Mouse (Mus musculus): Measurements from ENCODE around the gene Hdhd5.

Hdhd5 gene

DNA sequence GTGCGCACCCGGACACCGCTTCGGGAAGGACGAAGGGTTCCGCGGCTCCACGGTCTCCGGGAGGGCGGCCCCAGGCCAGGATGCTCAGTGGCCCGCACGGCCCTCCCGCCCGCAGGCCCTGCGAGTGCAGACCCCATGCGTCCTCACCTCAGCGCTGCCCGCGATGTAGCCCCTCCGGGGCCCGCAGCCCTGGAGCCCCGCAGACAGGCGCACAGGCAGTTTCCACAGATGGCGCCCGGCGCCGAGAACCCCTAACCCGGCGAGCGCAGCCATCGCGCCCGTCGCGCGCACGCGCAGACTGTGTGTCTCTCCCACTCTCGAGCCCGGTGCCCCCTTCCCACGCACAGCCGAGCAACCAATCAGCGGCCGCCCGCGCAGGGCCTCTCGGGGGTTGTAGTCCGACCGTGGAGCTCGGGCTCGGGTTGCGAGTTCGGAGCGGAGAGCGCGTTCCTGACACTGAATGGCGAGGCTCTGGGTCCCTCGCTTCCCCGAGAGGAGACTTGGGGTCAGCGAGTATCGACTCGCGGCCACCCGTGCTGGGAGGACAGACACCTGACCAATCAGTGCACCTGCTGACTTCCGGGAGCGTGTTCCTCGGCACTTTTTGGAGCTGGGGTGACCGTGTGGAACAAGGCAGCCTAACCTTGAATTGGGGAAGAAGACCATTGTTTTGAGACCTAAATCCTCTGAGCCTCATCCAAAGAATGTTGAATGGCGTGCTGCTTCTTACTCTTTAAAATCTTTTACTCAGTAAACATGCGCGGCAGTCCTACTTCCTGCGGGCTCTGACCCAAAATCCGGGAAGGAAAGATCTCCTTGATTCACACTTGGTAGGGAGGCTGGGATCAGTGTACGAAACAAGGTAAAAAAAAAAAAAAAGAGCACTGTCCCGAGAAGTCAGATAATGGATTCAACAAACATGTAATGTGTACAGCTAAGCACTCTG is at the start of gene Hdhd5:
Hdhd5 (minus strand) TSS at position 300 of the 946 bp plus-strand sequence.
- peak; percentile 86 for DNase-seq (ENCODE audit: low spot score)

DNA sequence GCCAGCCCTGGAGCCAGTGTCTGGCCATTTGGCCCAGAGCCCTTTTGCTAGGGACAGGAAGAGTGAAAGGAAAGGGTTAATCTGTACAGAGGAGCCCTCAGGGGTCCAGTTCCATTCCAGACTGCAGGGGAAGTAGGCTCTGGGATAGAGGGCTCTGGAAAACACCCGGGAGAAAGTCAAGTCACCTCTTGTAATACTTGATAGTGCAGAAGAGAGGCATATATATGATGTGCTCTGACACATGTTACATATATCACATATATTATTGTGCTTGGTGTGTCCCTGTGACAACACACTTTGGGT is 49.5 kb upstream of the Hdhd5 start:
- DNase-seq (ENCODE audit: low spot score), result no peak

DNA sequence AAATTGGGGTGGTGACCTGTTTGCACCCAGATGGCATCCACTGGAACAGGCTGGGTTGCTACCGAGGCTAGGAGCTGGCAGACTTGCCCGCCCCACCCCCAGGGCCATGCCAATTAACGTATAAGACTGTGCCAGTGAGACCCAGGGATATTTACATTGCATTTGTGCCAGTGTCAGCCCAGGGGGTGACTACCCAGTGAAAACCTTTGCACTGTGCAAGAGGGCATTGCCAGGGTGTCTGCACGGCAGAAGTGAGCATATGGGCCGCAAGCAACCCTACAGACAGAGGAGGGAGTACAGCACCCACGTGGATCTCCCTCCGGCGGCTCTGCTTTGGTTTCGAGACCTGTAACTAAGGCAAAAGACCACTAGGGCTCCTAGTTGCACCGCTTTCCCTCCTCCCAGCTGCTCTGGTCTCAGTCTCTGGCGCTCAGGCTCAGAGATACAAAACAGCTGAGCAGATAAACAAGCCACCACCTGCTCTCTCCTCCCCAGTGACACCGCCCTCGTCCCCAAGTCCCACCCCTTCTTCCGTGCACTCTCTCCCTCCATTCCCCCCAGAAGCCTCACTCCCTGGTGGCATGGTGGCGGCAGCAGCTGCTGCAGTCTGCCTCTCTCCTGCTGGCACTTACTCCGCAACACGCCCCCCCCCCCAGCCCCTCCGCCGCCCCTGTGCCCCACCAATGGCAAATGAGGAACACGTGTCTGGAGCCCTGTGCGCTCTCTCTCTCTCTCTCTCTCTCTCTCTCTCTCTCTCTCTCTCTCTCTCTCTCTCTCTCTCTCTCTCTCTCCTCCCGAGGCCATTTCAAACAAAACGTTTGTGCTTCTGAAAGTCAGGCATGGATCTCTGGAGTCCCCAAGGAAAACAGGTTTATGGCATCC is 49.0 kb upstream of the Hdhd5 start:
- peak; percentile 64 for DNase-seq (ENCODE audit: low spot score)

DNA sequence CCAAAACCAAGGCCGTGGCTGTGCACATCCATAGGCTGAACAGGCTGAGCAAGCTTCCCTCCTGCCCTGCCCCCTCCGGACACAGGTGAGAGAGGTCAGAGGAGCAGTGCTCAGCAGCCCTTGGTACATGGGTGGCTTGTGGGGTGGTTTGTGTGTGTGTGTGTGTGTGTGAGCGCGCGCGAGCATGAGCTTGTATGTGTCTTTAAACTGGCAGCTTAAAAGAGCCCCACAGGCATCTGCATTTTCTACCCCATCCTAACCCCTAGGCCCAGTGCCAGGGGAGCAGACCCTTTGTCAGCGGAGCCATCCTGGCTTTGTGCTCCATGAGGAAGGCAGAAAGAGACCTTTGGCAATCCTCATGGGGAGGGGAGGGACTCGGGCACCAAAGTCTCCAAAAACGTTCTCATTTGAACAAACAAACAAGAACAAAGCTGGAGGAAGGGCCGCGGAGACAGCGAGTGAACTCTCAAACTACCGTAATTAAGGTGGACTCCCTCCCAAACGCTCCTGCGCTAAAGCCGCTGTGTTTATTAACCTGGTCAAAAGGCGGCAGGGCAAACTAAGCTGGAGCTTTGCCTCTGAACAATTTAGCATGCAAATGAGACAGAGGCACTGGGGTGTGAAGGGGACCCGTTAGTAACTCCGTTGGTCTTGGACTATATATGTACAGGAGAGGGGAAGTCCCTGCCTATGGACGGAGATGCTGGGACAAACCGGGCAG is 48.2 kb upstream of the Hdhd5 start:
- peak; percentile 34 for DNase-seq (ENCODE audit: low spot score)

DNA sequence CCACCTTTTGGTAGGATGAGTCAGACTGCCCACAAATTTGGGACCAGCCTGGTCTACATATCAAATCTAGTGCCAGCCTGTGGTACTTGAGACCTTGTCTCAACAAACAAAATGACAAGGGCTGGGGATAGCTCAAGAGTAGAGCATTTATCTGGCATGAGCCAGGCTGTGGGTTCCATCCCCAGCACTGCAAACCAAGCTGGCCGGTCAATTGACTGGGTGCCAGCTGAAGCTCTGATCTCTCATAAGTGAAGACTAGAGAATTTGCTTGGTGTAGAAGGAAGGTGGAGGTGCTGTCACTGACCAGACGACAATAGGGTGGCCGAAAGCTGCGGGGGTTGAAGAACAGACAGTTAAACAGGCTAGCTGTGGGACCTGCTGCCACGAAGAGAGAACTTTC is 47.4 kb upstream of the Hdhd5 start:
- no peak for DNase-seq (ENCODE audit: low spot score)

DNA sequence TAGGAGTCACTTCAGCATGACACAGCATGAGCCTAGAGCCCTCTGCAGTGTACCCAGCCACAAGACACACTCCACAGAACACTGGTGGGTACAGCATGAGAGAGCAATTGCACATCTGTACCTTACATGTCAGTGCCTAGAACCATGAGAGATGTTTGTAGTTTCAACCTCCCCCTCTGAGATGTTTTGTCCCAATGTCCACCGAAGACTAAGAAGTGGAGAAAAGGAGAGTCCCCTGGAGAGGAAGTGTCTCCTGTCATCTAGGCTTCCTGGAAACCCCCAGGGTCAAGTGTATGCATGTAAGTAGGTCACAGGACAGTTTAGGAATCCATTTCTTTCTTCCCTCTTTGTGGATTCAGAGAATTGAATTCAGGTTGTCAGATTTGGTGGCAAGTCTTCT is 41.3 kb upstream of the Hdhd5 start:
- no peak for DNase-seq (ENCODE audit: low spot score)

DNA sequence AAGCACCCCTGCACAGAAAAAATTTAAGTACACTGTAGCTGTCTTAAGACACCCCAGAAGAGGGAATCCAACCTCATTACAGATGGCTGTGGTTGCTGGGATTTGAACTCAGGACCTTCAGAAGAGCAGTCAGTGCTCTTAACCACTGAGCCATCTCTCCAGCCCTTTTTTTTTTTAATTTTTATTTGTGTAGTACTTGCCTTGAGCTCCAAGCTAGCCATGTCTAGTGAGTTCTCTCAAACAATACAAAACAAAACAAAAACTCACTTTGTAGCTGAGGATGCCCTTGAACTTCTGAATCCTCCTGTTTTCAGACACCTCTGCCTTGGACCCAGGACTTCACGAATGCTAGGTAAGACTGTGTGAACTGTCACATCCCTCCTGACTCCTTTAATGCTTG is 37.1 kb upstream of the Hdhd5 start:
- DNase-seq (ENCODE audit: low spot score), result no peak

DNA sequence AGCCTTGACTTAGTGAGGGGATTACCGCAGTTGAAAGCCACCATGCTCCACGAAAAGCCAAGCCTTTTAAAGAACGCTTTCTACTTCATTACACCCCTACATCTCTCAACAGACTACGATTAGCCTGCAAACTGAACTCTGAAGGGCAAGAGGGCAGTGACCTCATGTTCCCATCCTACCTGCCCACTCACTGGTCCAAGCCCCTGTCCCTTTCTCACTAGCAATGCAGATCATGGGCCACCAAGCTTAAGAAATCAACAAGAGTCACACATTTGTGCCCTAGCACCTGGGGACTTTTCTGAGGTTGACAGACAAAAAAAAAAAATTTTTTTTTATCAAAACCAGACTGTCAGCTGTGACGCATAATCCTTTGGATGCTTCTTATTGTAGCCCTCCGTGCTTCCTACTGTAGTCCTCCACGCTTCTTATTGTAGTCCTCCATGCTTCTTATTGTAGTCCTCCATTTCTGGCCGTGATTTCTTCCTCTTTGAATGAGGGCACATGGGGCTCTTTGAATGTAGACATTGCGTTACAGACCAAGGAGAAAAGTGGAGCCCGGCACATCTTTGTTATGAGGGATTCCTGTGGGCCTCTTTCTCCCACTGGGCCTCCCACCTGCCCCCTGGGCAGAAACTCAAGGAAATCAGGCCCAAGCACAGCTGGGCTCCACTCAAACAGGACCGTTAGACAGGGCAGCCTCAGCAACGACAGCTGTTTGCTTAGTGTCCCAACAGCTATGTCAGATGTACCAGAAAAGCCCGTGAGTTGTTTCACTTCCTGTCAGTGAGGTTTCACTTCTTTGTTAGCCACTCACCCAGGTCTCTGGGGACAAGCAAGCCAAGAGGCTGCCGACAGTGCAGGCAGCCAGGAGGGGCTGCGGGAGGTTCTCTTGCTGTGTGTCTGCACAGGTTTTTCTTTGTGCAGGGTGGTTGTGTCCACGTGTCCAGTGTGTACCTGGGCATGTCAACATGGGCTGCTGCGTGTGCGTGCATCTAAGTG is 36.1 kb upstream of the Hdhd5 start:
- peak; percentile 63 for DNase-seq (ENCODE audit: low spot score)

DNA sequence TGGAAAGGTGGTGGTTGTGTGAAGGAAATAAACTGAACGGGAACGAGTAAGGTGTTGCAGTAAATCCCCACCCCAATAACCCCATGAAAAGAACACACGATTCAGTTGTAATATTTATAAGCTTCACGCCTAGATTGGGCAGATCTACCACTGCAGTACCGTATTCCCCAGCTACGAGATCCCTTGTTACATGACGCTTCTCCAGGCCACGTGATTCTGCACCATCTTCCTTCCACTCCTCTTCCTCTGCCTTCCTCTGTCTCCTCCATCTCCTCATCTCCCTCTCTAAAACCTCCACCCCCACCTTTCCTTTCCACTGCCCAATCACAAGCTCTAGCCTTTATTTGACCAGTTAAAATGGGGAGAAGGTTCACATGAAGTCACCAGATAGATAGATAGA is 25.5 kb upstream of the Hdhd5 start:
- DNase-seq (ENCODE audit: low spot score), result no peak

DNA sequence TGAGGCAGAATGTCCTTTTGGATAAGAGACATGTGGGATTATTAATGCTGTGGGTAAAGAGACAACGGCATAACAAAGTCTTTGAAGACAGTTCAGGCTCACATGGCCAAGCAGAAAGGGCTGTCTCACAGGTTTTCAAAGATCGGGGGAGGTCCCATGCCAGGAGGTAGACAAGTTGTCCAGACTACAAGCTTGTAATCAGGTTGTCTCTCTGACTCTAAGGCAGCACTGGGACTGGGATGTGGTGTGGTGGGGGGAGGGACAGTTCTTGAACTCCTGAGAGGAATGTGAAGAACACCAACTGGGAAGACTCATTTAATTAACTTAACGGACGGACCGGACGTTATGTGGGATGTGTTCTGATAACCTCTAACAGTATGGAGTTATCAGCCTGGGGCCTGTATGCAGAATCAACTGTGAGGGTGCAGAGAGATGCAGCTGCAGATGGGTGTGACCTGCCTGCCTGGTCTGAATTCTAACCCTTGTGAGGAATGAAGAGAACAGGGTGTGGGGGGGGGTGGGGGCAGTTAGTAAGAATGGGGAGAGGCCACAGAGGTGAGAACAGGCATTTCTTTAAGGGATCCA is 25.0 kb upstream of the Hdhd5 start:
- no peak for DNase-seq (ENCODE audit: low spot score)

DNA sequence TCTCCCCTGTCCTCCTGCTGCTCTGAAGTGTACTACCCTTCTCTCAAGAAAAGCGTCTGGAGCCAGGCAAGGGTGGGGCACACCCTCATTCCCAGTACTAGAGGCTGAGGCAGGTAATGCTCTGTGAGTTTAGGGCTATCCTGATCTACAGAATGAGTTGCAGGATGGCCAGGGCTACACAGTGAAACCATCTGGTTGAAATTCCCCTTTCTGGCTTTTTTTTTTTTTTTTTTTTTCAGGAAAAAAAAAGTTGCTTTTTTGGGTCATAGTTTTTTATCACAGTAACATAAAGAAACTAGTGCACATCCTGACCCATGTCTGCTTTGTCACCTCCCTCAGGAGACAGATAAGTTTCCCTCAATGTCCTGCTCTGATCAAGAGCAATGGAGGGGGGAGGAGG is 24.0 kb upstream of the Hdhd5 start:
- DNase-seq (ENCODE audit: low spot score), result no peak

DNA sequence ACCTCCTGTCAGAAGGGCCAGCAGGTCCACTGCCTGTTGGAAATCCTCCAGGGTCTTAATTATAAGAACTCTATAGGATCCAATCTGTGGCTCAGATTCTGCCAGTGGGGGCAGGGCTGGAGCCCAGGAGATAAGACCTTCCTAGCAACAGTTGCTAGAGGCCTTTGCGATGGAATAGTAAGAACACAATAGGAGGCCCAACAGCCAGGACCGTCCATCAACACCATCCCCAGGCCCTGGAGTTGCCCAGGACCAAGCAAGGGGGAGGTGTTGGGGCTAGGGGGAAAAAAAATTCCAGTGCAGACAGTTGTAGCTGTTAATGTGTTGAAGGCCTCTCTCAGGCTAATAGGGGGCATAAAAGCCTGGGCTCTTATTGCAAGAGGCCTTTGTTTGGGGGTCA is 19.1 kb upstream of the Hdhd5 start:
- no peak for DNase-seq (ENCODE audit: low spot score)

DNA sequence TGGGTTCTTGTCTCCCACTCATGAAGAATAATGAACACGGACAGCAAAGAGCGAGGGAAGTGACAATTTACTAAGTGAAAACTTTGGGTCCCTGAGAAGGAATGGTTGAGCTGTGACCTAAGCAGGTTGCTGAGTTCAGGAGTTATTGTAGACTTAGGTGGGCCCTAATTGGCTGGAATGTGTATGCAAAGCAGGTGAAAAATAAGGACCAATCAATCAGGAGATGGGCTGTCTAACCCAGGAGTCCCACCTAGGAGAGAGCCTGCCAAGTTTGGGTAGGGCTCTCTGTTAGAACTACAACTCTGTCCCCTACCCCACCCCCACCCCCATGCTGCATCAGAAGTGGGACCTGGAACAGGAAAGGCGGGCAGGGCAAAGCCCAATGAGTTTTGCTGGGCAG is 17.5 kb upstream of the Hdhd5 start:
- DNase-seq (ENCODE audit: low spot score), result no peak

DNA sequence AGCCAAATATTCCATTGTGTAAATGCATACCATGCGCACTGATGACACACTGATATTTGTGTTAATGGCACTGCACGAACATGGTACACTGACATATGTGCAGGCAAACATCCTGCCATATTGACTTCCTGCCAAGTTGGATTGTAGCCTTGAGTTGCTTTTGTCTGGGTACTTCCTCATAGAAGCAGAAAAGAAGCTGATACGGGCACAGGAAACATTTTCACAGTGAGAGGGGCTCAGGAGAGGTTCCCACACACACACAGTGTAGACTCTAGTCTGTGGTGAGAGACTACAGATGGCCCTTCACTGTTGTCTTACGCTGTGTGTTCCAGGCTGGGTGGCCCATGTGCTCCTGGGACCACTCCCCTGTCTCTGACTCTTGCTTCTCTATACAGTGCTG is 15.9 kb upstream of the Hdhd5 start:
- DNase-seq (ENCODE audit: low spot score), result no peak

DNA sequence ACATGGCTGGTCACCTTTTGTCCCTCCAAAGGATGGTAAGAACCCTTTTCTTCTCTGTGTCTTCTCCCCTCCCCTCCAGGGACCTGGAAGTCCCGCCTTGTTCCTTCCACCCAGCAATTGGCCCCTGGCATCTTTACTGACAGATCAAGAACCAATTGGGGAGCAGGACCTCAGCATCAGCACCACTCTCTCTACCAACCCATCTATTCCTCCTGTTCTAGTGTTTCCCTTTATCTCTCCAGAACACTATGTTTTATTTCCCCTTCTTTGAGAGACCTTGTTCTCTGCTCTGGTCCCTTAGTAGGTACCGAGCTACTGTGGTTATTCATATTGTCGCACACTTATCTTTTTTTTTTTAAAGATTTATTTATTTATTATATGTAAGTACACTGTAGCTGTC is 15.2 kb upstream of the Hdhd5 start:
- DNase-seq (ENCODE audit: low spot score), result no peak

DNA sequence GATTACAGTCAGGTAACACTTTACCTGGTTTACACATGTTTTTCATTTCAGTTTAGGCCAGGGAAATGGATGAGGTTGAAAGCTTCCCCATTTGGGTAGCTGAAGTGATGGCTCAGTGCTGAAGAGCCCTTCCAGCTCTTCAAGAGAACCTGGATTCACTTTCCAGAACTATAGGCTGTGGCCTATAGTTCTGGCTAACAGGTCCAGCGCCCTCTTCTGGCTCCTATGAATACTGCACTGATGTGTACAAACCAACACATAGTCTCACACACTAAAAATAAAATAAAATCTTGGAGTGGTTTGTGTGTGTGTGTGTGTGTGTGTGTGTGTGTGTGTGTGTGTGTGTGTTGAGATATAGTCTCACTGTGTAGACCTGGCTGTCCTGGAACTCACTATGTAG is 10.9 kb upstream of the Hdhd5 start:
- no peak for DNase-seq (ENCODE audit: low spot score)

DNA sequence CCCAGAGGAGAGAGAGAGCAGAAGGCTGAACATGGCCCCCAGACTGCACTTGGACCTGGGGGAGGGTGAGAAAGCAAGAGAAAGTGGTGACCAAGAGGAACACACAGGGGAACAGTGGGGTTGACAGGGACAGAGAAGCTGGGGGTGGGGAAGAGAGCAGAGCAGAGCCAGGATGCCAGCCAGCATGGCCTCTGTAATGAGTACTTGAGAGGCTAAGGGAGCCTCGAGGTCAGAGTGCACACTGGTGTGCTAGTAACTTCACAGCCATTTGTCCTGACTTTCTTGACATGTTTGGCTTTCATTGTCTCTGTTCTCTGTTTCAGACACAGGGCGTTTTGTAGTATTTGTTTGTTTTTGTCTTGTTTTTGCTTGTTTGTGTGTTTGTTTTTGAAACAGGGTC is 10.3 kb upstream of the Hdhd5 start:
- no peak for DNase-seq (ENCODE audit: low spot score)

DNA sequence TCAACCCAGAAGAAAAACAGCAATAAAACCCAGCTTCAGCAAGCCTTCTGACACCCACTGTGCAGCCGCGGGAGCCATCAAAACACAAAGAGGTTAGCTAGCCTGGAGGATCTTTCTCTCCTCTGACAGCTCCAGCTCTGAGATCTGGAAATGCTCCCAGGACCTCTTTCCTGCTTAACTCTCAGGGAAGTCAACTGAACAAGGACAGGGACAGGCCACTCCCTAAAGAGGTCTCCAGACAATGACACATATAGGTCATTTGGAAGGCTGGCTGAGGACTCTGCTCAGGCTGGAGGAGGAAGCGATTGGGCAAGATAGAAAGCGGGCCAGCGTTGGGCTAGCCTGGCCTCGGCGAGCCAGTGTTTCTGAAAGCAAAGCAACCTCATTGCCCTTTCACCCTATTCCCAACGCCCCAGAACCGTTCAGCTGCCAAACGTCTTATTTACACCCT is 8.7 kb upstream of the Hdhd5 start:
- DNase-seq (ENCODE audit: low spot score), result no peak

DNA sequence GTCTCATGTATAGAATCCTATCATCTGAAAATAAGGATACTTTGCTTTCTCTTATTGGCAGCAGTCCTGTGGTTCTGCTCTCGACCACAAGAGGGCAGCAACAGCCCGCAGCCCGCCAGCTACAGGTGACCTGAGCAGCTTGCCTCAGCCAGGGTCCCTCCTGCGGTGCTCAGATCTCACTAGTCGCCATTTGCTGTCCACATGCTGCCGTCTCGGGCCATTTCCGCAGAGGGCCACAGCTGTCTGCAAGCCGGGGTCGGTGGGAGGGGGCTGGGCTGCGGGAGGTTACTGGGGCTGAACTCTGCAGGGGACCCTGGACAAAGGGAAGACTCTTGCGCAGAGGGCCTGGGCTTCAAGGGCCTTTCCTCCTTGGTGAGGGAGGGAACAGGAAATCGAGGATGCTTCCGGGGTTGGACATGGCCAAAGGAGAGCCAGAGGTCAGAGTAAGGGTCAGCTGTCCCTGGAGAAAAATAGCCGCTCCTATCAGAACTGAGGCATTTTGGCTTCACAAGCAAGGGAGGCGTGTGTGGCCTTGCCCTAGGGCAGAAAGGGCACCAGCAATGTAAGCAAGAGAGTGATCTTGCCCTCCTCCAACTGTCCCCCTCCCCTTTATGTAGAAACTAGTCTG is 8.1 kb upstream of the Hdhd5 start:
- DNase-seq (ENCODE audit: low spot score), result peak; percentile 69

DNA sequence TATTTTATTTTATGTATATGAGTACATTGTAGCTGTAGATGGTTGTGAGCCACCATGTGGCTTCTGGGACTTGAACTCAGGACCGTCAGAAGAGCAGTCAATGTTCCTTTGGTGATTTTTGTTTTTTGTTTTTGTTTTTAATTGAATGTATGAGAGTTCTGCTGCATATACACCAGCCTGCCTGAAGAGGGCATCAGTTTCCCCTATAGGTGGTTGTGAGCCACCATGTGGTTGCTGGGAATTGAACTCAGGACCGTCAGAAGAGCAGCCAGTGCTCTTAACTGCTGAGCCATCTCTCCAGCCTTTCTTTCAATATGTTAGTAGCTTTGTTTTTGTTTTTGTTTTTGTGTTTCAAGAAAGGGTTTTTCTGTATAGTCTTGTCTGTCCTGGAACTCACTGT is 5.2 kb upstream of the Hdhd5 start:
- DNase-seq (ENCODE audit: low spot score), result no peak

All from spleen, adult 12 weeks (tissue).